Mouse (Mus musculus) heart, embryonic 12.5 days (tissue): Measurements from ENCODE around the gene Aire. TPM values are rescaled to one million over a fixed set of nuclear protein-coding genes. Genes with fewer than 3 reads are reported as not detected.

Experiments used
- ATAC-seq: fragments of 200-750 bp; cut with Nextera tagmentation; 2 replicates; pipeline ENCODE4 v1.8.0; 2017; ENCODE audit warnings: moderate TSS enrichment, moderate library complexity; ENCODE audit not compliant: insufficient number of reproducible peaks, low FRiP score
- H3K27ac ChIP-seq: fragments of 300-500 bp; sonication (generic); 2 replicates; pipeline ENCODE4 v1.5.1; 2016; ENCODE audit warnings: mild to moderate bottlenecking, moderate library complexity; ENCODE audit not compliant: poor library complexity, severe bottlenecking
- H3K27me3 ChIP-seq: fragments of 300-500 bp; sonication (generic); replicated peaks from 2 replicates; pipeline ENCODE4 v1.6.1; 2016; ENCODE audit warnings: mild to moderate bottlenecking, moderate library complexity
- H3K36me3 ChIP-seq: fragments of 300-500 bp; sonication (generic); 2 replicates; pipeline ENCODE4 v1.6.1; 2016; ENCODE audit warnings: mild to moderate bottlenecking, moderate library complexity
- H3K4me1 ChIP-seq: fragments of 300-500 bp; sonication (generic); replicated peaks from 2 replicates; pipeline ENCODE4 v1.6.1; 2016; ENCODE audit warnings: mild to moderate bottlenecking
- H3K4me2 ChIP-seq: fragments of 300-500 bp; sonication (generic); 2 replicates; pipeline ENCODE4 v1.6.1; 2016; ENCODE audit warnings: mild to moderate bottlenecking, moderate library complexity
- H3K4me3 ChIP-seq: fragments of 300-500 bp; sonication (generic); 2 replicates; pipeline ENCODE4 v1.5.1; 2016; ENCODE audit warnings: mild to moderate bottlenecking
- H3K9ac ChIP-seq: fragments of 300-500 bp; sonication (generic); 2 replicates; pipeline ENCODE4 v1.6.1; 2016; ENCODE audit warnings: mild to moderate bottlenecking, moderate library complexity
- H3K9me3 ChIP-seq: fragments of 300-500 bp; sonication (generic); replicated peaks from 2 replicates; pipeline ENCODE4 v1.6.1; 2016; ENCODE audit warnings: mild to moderate bottlenecking, moderate library complexity
- WGBS: fragments of 180-500 bp; shearing (Covaris S2); methylation state at CpG from one replicate; pipeline ENCODE4 v1.1.7; 2016; 5-methylcytosine and 5-hydroxymethylcytosine counted together
- polyA plus RNA-seq: library from polyadenylated mRNA; unstranded; fragments of >200 nt; fragmentation: Nextera tagmentation; extraction: Ambion mirVana; gene quantifications from 2 replicates; pipeline ENCODE4 v1.2.1, GENCODE M21; 2016

Gene Aire
- 0.42 TPM in 1 of 2 replicates, not detected in the other for polyA plus RNA-seq

- 0 out of 2 replicates have a peak within 1 kb of the TSS, but pooled peaks have one; percentile 11 for H3K9ac ChIP-seq
- H3K4me1 ChIP-seq = peaks cover 4% of the 10 kb centered on the region; the same call in 1 of the 2 replicates
- peak within 1 kb of the TSS; percentile 27 for H3K4me3 ChIP-seq
- H3K9me3 ChIP-seq = no peaks in the 10 kb centered on the region
- peak within 1 kb of the TSS; percentile 57 for H3K4me2 ChIP-seq
- 3% methylated on average over 27 of the region's 27 CpGs for WGBS
- no peak within 1 kb of the TSS for H3K27ac ChIP-seq
- H3K36me3 ChIP-seq = no peaks in the 10 kb centered on the region
- peaks cover 32% of the 10 kb centered on the region for H3K27me3 ChIP-seq
- ATAC-seq = no peak
These were observed at the start of gene Aire for GRCm38 (mm10) chr10:78043406-78043836. Gene Aire, minus strand, starts transcription at chr10:78043610.

GRCm38 (mm10) chr10:78092725-78093029, 49.3 kb upstream of the Aire start:
- 88% methylated on average over 13 of the region's 13 CpGs for WGBS
- Histone ChIP-seq H3K9me3 (no peaks in the 10 kb centered on the region), H3K36me3 (no peaks in the 10 kb centered on the region), H3K27ac (no peak overlapping the region), H3K4me3 (no peak overlapping the region), H3K4me2 (no peak overlapping the region), H3K4me1 (peaks cover 6% of the 10 kb centered on the region; the same call in 1 of the 2 replicates), H3K27me3 (0 out of 2 replicates have a peak, but pooled peaks cover 9% of the 10 kb centered on the region), H3K9ac (no peak overlapping the region)
- ATAC-seq = no peak

- 80% methylated on average over 23 of the region's 23 CpGs for WGBS
- H3K4me3 ChIP-seq = no peak overlapping the region
- no peak overlapping the region for H3K4me2 ChIP-seq
- H3K27me3 ChIP-seq = 0 out of 2 replicates have a peak, but pooled peaks cover 10% of the 10 kb centered on the region
- H3K9me3 ChIP-seq = no peaks in the 10 kb centered on the region
- no peaks in the 10 kb centered on the region for H3K36me3 ChIP-seq
- H3K27ac ChIP-seq = no peak overlapping the region
- H3K9ac ChIP-seq = no peak overlapping the region
- peaks cover 6% of the 10 kb centered on the region; the same call in 1 of the 2 replicates for H3K4me1 ChIP-seq
- ATAC-seq = no peak
These were observed 48.7 kb upstream of the Aire start for GRCm38 (mm10) chr10:78091865-78092724.

DNA sequence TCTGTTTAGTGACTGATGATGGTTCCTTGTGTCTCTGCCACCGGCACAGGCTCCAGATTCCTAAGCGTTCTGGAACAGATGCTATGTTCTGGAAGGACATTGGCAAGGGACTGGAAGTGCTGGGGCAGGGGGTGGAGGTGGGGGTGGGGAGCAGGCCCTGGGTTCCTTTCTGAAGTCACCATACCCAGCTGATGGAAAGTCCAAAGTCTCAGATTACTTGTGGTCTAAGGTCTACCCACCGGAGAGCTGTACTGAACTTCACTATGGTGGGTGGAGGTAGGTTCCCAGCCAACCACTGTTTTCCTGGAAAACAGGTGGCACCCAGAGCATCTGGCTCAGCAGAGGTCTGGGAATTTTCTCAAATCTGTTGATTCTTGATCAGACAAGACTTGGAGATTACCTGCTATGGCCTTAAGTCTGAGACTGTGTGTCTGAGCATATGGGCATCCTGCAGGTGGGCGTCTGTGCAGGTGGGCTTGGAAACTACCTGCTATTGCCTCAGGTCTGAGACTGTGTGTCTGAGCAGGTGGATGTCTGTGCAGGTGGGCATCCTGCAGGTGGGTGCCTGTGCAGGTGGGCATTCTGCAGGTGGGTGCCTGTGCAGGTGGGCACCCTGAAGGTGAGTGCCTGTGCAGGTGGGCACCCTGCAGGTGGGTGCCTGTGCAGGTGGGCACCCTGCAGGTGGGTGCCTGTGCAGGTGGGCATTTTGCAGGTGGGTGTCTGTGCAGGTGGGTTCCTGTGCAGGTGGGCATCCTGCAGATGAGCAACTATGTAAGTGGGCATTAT, 47.5 kb upstream of the Aire start:
- Histone ChIP-seq H3K4me2 (no peak overlapping the region), H3K9me3 (no peaks in the 10 kb centered on the region), H3K27me3 (0 out of 2 replicates have a peak, but pooled peaks cover 10% of the 10 kb centered on the region), H3K9ac (no peak overlapping the region), H3K36me3 (no peaks in the 10 kb centered on the region), H3K4me1 (peaks cover 6% of the 10 kb centered on the region; the same call in 1 of the 2 replicates), H3K4me3 (no peak overlapping the region), H3K27ac (no peak overlapping the region)
- WGBS = 66% methylated on average over 4 of the region's 4 CpGs
- ATAC-seq = no peak

DNA sequence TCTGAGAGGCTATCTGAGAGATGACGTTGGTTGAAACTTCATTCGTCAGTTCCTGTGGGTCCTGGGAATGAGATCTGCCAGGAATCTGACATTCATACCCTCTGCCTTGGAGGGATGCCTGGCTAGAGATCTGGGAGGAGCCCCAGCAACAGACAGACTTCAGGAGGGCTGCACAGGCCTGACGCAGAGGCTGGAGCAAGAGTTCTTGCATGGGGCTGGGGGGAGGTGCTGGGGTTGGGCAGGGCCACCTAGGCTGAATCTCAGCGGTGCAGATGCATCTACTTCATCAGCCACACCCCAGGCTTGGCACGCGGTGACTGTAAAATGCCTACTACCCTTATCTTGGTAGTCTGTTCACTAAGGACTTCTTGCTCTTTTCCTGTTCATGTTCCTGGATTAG, 46.8 kb upstream of the Aire start:
- Histone ChIP-seq H3K4me2 (no peak overlapping the region), H3K4me1 (peaks cover 6% of the 10 kb centered on the region; the same call in 1 of the 2 replicates), H3K27ac (no peak overlapping the region), H3K36me3 (no peaks in the 10 kb centered on the region), H3K9ac (no peak overlapping the region), H3K4me3 (no peak overlapping the region), H3K9me3 (no peaks in the 10 kb centered on the region), H3K27me3 (0 out of 2 replicates have a peak, but pooled peaks cover 10% of the 10 kb centered on the region)
- no peak for ATAC-seq
- 23% methylated on average over 6 of the region's 6 CpGs for WGBS

DNA sequence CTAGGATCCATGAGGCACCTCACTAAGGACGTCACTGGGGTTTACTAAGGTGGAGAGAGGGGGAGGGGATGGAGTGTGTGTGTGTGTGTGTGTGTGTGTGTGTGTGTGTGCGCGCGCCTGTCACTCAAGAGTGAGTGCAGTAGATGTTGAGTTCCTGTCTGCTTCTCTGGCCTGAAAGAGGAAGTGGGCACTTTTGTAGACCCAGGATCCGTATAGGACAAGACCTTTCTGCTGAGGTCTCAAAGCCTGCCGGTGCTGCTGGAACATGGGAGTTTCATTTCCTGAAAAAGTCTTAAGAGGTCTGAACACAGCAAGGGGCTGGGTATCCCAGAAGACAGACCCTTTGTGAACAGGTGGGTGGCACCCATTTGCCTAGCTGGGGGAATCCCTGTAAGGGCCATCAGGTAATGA, 43.7 kb upstream of the Aire start:
- peaks cover 6% of the 10 kb centered on the region; the same call in 1 of the 2 replicates for H3K4me1 ChIP-seq
- H3K27me3 ChIP-seq = peaks cover 13% of the 10 kb centered on the region; the same call in 1 of the 2 replicates
- no peaks in the 10 kb centered on the region for H3K9me3 ChIP-seq
- H3K9ac ChIP-seq = no peak overlapping the region
- ATAC-seq = no peak
- no peak overlapping the region for H3K4me2 ChIP-seq
- no peaks in the 10 kb centered on the region for H3K36me3 ChIP-seq
- 70% methylated on average over 6 of the region's 6 CpGs for WGBS
- no peak overlapping the region for H3K4me3 ChIP-seq
- H3K27ac ChIP-seq = no peak overlapping the region

DNA sequence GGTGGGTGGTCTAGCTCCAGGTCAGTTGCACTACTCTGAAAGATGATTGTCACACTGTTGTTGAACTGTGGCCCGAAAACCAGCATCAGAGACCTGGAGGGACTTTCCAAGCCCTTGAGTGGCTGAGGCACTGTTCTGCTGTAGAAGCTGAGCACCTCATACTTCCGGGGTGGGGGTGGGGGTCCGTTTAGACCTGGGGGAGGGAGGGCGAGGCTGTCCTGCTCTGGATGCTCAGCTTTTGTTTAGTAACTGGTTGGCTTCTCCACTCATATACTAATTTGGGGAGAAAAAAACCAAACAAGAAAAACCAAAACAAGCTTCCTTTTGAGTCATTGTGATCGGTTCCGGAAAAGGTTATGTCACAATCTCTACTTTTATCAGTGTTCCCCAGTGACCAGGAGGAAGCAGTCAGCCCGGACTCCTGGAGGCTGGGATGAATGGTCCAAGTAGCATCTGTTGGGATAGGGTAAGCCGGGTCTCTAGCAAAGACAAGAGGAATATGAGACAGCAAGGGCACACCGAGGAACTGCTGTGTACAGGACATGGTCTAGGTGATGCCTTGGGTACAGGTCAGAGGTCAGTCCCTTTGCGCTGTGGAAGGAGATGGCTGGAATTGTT, 43.1 kb upstream of the Aire start:
- peaks cover 6% of the 10 kb centered on the region; the same call in 1 of the 2 replicates for H3K4me1 ChIP-seq
- H3K27me3 ChIP-seq = peaks cover 13% of the 10 kb centered on the region; the same call in 1 of the 2 replicates
- H3K9ac ChIP-seq = no peak overlapping the region
- no peaks in the 10 kb centered on the region for H3K9me3 ChIP-seq
- H3K36me3 ChIP-seq = no peaks in the 10 kb centered on the region
- WGBS = 67% methylated on average over 10 of the region's 10 CpGs
- no peak overlapping the region for H3K4me2 ChIP-seq
- no peak overlapping the region for H3K27ac ChIP-seq
- ATAC-seq = no peak
- no peak overlapping the region for H3K4me3 ChIP-seq

DNA sequence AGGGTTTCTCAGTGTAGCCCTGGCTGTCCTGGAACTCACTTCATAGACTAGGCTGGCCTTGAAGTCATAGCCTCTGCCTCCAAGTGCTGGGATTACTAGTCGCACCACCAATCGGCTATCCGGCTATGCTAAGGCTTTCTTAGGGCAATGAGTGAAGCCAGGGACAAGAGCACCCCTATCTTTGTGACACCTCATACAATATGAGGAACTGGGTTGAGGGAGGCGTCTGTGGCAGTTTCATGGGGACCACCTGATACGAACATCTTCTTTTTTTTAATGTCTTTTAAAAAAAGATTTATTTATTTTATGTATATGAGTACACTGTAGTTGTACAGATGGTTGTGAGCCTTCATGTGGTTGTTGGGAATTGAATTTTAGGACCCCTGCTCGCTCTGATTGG, 42.3 kb upstream of the Aire start:
- Histone ChIP-seq H3K4me2 (no peak overlapping the region), H3K9ac (no peak overlapping the region), H3K27me3 (peaks cover 9% of the 10 kb centered on the region; the same call in 1 of the 2 replicates), H3K4me3 (no peak overlapping the region), H3K4me1 (peaks cover 6% of the 10 kb centered on the region; the same call in 1 of the 2 replicates), H3K36me3 (no peaks in the 10 kb centered on the region), H3K27ac (no peak overlapping the region), H3K9me3 (no peaks in the 10 kb centered on the region)
- 88% methylated on average over 6 of the region's 6 CpGs for WGBS
- ATAC-seq = no peak

DNA sequence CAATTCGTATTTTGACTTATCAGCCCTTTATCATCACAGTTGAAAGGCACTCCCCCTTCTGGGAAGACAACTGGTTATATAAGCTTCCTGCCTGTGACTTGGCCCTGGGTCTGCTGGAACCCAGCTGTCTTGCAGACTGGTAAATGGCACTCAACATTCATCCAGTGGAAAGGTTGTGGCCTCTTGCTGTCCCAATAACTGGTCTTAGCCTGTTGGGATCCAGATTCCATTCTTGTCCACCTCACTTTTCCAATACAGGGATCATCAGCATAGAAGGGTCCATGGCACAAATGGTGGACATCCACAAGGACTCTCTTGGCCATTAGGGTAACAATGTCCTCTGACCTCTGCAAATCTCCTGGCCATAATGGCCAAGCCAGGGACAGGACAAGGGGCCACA, 40.7 kb upstream of the Aire start:
- Histone ChIP-seq H3K27ac (no peak overlapping the region), H3K27me3 (peaks cover 9% of the 10 kb centered on the region; the same call in 1 of the 2 replicates), H3K4me3 (no peak overlapping the region), H3K4me1 (no peaks in the 10 kb centered on the region), H3K9me3 (no peaks in the 10 kb centered on the region), H3K9ac (no peak overlapping the region), H3K4me2 (no peak overlapping the region), H3K36me3 (no peaks in the 10 kb centered on the region)
- 37% methylated on average over 1 of the region's 1 CpGs for WGBS
- ATAC-seq = no peak

- 78% methylated on average over 4 of the region's 4 CpGs for WGBS
- no peak for ATAC-seq
These were observed 36.7 kb upstream of the Aire start for GRCm38 (mm10) chr10:78079955-78080591.

More at GRCm38 (mm10) chr10:78079955-78080591, 36.7 kb upstream of the Aire start:
- no peaks in the 10 kb centered on the region for H3K4me1 ChIP-seq
- peaks cover 3% of the 10 kb centered on the region; the same call in 1 of the 2 replicates for H3K27me3 ChIP-seq
- no peak overlapping the region for H3K4me2 ChIP-seq
- no peak overlapping the region for H3K4me3 ChIP-seq
- H3K9ac ChIP-seq = no peak overlapping the region
- H3K27ac ChIP-seq = no peak overlapping the region
- no peaks in the 10 kb centered on the region for H3K9me3 ChIP-seq
- no peaks in the 10 kb centered on the region for H3K36me3 ChIP-seq
